Mouse (Mus musculus) layer of hippocampus, adult 18-20 months (tissue): ENCODE measurements around the gene Egfr. TPM values are rescaled to one million over a fixed set of nuclear protein-coding genes. Genes with fewer than 3 reads are reported as not detected.

ENCODE experiments used
- DNase-seq, 2 experiments: peaks; one replicate each; pipeline ENCODE4 v3.0.0; 2022; ENCODE audit warnings: low spot score in 2 of 2
- total RNA-seq, 2 experiments: library from RNA; stranded (reverse); gene quantifications; 2 replicates each; pipeline ENCODE4 v1.2.3; 2021

Gene Egfr
- total RNA-seq, 2 experiments from 2014 or later: 13.0 to 13.2 TPM

GRCm38 (mm10) chr11:16895441-16896356, 143.7 kb downstream of the Egfr start:
- DNase-seq: peak in 1 of 2 experiments; percentile 16

- no peak for DNase-seq
These were observed 145.7 kb downstream of the Egfr start for GRCm38 (mm10) chr11:16897681-16898080.

GRCm38 (mm10) chr11:16900182-16900581, 148.2 kb downstream of the Egfr start:
- DNase-seq: no peak

GRCm38 (mm10) chr11:16900653-16901416, 148.8 kb downstream of the Egfr start:
- DNase-seq: peak in 1 of 2 experiments; percentile 32

- DNase-seq: peak; percentile 29 to 69
These were observed 152.5 kb downstream of the Egfr start for GRCm38 (mm10) chr11:16904302-16905011.

- no peak for DNase-seq
These were observed 153.0 kb downstream of the Egfr start for GRCm38 (mm10) chr11:16905012-16905332.

- DNase-seq: no peak
These were observed 154.5 kb downstream of the Egfr start for GRCm38 (mm10) chr11:16906530-16906929.

GRCm38 (mm10) chr11:16907517-16908129, 155.6 kb downstream of the Egfr start:
- DNase-seq: no peak

GRCm38 (mm10) chr11:16914756-16915155, 162.8 kb downstream of the Egfr start:
- no peak for DNase-seq

- no peak for DNase-seq
These were observed 163.8 kb downstream of the Egfr start for GRCm38 (mm10) chr11:16915850-16916249.

GRCm38 (mm10) chr11:16917512-16917911, 165.5 kb downstream of the Egfr start:
- no peak for DNase-seq

- DNase-seq: no peak
These were observed 180.2 kb downstream of the Egfr start for GRCm38 (mm10) chr11:16932159-16932558.

GRCm38 (mm10) chr11:16935577-16936236, 183.7 kb downstream of the Egfr start:
- no peak for DNase-seq

GRCm38 (mm10) chr11:16941103-16941793, 189.2 kb downstream of the Egfr start:
- peak; percentile 28 to 40 for DNase-seq

GRCm38 (mm10) chr11:16941973-16942452, 190.0 kb downstream of the Egfr start:
- no peak for DNase-seq

GRCm38 (mm10) chr11:16943016-16943415, 191.0 kb downstream of the Egfr start:
- DNase-seq: no peak

- no peak for DNase-seq
These were observed 196.8 kb downstream of the Egfr start for GRCm38 (mm10) chr11:16948756-16949155.

GRCm38 (mm10) chr11:16950226-16950975, 198.4 kb downstream of the Egfr start:
- no peak for DNase-seq
